Mouse (Mus musculus) erythroblast, embryonic 14.5 days (primary cell): ENCODE results near the gene Syt3.

Source experiments
- GATA1 ChIP-seq: IDR thresholded peaks from 2 replicates; pipeline ENCODE4 v1.6.1; 2012; ENCODE audit warnings: low read length, inconsistent platforms, mixed read lengths
- TAL1 ChIP-seq: IDR thresholded peaks from 3 replicates; pipeline ENCODE4 v1.6.1; 2012; ENCODE audit warnings: low read length, inconsistent platforms, mixed read lengths

- no peak for TF ChIP-seq GATA1
- TF ChIP-seq TAL1, result no peak
These were observed 34.9 kb upstream of the Syt3 start for GRCm38 (mm10) chr7:44349043-44349442.
